Mouse (Mus musculus) limb, embryonic 11.5 days (tissue): ENCODE data around the gene Wdr43. TPM values are rescaled to one million over a fixed set of nuclear protein-coding genes. Genes with fewer than 3 reads are reported as not detected.
"Not testable (repeated sequence)": the region's sequence is repeated elsewhere in the genome, so short reads cannot be mapped to it uniquely, and the experiment has no call there.

Source experiments
- ATAC-seq: fragments of 200-750 bp; cut with Nextera tagmentation; 2 replicates; pipeline ENCODE4 v1.8.0; 2017; ENCODE audit warnings: low read depth; ENCODE audit not compliant: insufficient number of reproducible peaks, low FRiP score, low TSS enrichment
- DNase-seq: peaks from one replicate; pipeline ENCODE4 v3.0.0-alpha.2; 2015; ENCODE audit warnings: low spot score
- H3K27ac ChIP-seq: fragments of 300-500 bp; sonication (generic); replicated peaks from 2 replicates; pipeline ENCODE4 v1.5.1; 2014; ENCODE audit warnings: low read depth, mild to moderate bottlenecking, low read length
- H3K27me3 ChIP-seq: fragments of 300-500 bp; sonication (generic); 2 replicates; pipeline ENCODE4 v1.6.1; 2014; ENCODE audit warnings: mild to moderate bottlenecking, low read length, mixed read lengths; ENCODE audit not compliant: control insufficient read depth, insufficient read depth
- H3K36me3 ChIP-seq: fragments of 300-500 bp; sonication (generic); 2 replicates; pipeline ENCODE4 v1.6.1; 2014; ENCODE audit warnings: mild to moderate bottlenecking, low read length, moderate library complexity, mixed read lengths; ENCODE audit not compliant: control insufficient read depth, insufficient read depth
- H3K4me1 ChIP-seq: fragments of 300-500 bp; sonication (generic); 2 replicates; pipeline ENCODE4 v1.6.1; 2014; ENCODE audit warnings: low read length, mixed read lengths; ENCODE audit not compliant: control insufficient read depth, insufficient read depth
- H3K4me2 ChIP-seq: fragments of 300-500 bp; sonication (generic); 2 replicates; pipeline ENCODE4 v1.6.1; 2014; ENCODE audit warnings: low read depth, mild to moderate bottlenecking, moderate library complexity; ENCODE audit not compliant: severe bottlenecking
- H3K4me3 ChIP-seq: fragments of 300-500 bp; sonication (generic); 2 replicates; pipeline ENCODE4 v1.5.1; 2014; ENCODE audit warnings: low read depth, low read length
- H3K9ac ChIP-seq: fragments of 300-500 bp; sonication (generic); 2 replicates; pipeline ENCODE4 v1.6.1; 2014; ENCODE audit warnings: mild to moderate bottlenecking, low read length
- H3K9me3 ChIP-seq: fragments of 300-500 bp; sonication (generic); 2 replicates; pipeline ENCODE4 v1.6.1; 2016; ENCODE audit warnings: low read length; ENCODE audit not compliant: control insufficient read depth
- WGBS: fragments of 180-500 bp; shearing (Covaris S2); extraction: QIAGEN DNeasy Blood & Tissue Kit; methylation state at CpG from one replicate; pipeline ENCODE4 v1.1.7; 2014; 5-methylcytosine and 5-hydroxymethylcytosine counted together
- polyA plus RNA-seq: library from polyadenylated mRNA; unstranded; fragments of >200 nt; fragmentation: Nextera tagmentation; extraction: Ambion mirVana; gene quantifications from 2 replicates; pipeline ENCODE4 v1.2.1, GENCODE M21; 2014

The Wdr43 gene
- polyA plus RNA-seq, 1 experiment from 2014 or later = 104 TPM

DNA sequence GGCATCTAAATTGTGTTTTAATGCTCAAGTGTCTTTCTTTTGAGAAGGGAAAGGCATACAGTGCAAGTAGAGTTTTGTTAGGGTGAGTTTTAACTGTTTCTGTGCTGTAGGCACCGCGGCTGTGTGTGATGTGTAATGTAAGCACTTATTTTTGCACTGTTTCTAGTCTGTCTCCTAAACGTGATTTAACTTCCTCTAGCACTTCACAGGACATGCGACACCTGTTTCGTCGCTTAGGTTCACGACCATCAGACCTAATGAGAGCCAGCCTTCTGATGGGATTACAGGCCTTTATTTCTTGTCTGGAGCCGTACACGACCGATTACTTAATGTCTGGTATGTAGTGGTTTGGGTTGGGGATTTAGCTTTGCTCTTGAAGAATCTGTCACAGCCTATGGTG, 16.1 kb downstream of the Wdr43 start:
- Histone ChIP-seq H3K9ac (no peak overlapping the region), H3K9me3 (no peaks in the 10 kb centered on the region), H3K27me3 (no peaks in the 10 kb centered on the region), H3K4me3 (no peak overlapping the region), H3K36me3 (peaks cover 19% of the 10 kb centered on the region), H3K27ac (no peak overlapping the region), H3K4me1 (no peaks in the 10 kb centered on the region), H3K4me2 (no peak overlapping the region)
- WGBS = 73% methylated on average over 10 of the region's 10 CpGs
- DNase-seq (no peak), ATAC-seq (no peak)

DNA sequence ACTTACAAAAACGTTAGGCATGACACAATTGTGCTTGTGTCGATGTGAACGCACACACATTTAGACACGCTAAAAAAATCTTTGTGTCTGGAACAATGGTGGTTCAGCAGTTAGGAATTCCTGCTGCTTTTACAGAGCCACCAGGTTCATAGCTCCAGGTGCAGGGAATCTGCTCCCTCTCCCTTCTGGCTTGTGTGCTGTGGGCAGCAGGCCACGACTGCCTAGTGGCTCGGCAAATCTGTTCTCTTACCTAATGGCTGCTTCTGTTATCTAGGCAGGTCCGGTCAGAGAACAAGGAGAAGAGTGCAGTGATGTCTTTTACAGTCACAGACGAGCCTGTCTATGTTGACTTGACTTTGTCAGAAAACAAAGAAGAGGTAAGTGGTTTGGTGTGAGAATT, 17.7 kb downstream of the Wdr43 start:
- H3K4me3 ChIP-seq = no peak overlapping the region
- H3K9ac ChIP-seq = no peak overlapping the region
- ATAC-seq (no peak), DNase-seq (no peak)
- 88% methylated on average over 8 of the region's 8 CpGs for WGBS
- peaks cover 18% of the 10 kb centered on the region for H3K36me3 ChIP-seq
- H3K27me3 ChIP-seq = no peaks in the 10 kb centered on the region
- H3K9me3 ChIP-seq = no peaks in the 10 kb centered on the region
- H3K4me2 ChIP-seq = no peak overlapping the region
- no peak overlapping the region for H3K27ac ChIP-seq
- H3K4me1 ChIP-seq = no peaks in the 10 kb centered on the region

DNA sequence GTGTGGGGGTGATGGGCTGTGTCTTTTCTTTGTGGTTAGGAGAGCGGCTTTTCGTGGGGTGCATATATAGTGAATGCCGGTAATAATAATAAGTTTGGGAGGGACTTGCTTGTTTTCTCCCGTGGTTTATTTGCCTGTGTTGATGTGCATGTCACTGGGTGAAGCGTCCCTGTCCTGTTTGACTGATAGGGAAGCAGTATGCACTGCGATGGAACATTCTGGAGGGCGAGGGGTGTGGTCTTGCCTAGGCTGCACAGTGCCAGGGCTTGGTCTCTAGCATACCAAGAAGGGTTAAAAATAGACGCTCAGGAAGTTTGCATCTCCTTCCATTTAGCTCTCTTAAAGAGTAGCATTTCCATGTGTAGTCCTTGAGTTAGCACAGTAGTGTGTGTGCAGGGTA, 21.1 kb downstream of the Wdr43 start:
- no peak overlapping the region for H3K27ac ChIP-seq
- H3K36me3 ChIP-seq = peaks cover 24% of the 10 kb centered on the region
- H3K9ac ChIP-seq = no peak overlapping the region
- ATAC-seq (no peak), DNase-seq (no peak)
- H3K4me1 ChIP-seq = no peaks in the 10 kb centered on the region
- WGBS = 96% methylated on average over 8 of the region's 8 CpGs
- H3K4me2 ChIP-seq = no peak overlapping the region
- H3K4me3 ChIP-seq = no peak overlapping the region
- H3K9me3 ChIP-seq = no peaks in the 10 kb centered on the region
- H3K27me3 ChIP-seq = no peaks in the 10 kb centered on the region

DNA sequence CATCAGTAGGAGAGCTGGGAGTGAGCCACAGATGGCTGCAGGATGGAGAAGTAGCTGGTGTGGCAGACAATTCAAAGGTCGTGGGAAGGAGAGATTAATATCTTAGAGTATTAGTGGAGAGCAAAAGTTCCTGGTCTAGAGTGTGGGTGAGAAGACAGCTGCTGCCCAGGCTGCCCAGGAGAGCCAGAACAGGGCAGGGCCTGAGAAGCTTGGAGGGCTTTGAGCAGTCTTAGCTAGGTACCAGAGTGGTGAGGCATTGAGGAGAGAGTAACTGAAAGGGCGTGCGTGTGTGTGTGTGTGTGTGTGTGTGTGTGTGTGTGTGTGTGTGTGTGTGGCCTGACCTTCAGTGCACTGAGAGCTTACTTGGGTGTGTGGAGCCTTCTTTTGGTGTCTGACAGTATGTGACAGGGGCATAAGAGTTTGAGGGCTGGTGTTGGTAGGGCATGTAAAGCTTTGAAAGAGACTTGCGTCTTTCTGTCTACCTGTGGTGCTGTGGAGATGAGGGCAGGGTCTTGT, 22.1 kb downstream of the Wdr43 start:
- H3K4me1 ChIP-seq = no peaks in the 10 kb centered on the region
- no peaks in the 10 kb centered on the region for H3K9me3 ChIP-seq
- 87% methylated on average over 4 of the region's 4 CpGs for WGBS
- no peak overlapping the region for H3K4me3 ChIP-seq
- H3K27me3 ChIP-seq = no peaks in the 10 kb centered on the region
- DNase-seq (no peak), ATAC-seq (no peak)
- H3K4me2 ChIP-seq = no peak overlapping the region
- no peak overlapping the region for H3K9ac ChIP-seq
- peaks cover 24% of the 10 kb centered on the region for H3K36me3 ChIP-seq
- no peak overlapping the region for H3K27ac ChIP-seq

DNA sequence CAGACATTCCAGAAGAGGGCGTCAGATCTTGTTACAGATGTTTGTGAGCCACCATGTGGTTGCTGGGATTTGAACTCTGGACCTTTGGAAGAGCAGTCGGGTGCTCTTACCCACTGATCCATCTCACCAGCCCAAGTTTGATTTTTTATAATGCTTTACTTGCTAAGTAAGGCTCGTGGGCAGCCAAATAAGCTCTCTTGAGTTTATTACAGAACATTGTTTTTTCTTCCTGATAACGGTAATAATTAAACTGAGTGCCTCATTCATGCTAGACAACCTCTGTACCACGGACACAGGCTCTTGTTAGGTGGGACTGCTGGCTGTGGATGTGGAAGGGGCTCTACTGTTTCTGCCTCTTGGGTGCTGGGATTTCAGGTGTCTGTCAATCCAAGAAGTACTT, 23.4 kb downstream of the Wdr43 start:
- WGBS = 83% methylated on average over 5 of the region's 5 CpGs
- H3K27ac ChIP-seq, H3K4me3 ChIP-seq, ATAC-seq, H3K9me3 ChIP-seq, H3K4me2 ChIP-seq, DNase-seq, H3K9ac ChIP-seq, H3K4me1 ChIP-seq, H3K27me3 ChIP-seq: not testable (repeated sequence)
- H3K36me3 ChIP-seq = peaks cover 18% of the 10 kb centered on the region

DNA sequence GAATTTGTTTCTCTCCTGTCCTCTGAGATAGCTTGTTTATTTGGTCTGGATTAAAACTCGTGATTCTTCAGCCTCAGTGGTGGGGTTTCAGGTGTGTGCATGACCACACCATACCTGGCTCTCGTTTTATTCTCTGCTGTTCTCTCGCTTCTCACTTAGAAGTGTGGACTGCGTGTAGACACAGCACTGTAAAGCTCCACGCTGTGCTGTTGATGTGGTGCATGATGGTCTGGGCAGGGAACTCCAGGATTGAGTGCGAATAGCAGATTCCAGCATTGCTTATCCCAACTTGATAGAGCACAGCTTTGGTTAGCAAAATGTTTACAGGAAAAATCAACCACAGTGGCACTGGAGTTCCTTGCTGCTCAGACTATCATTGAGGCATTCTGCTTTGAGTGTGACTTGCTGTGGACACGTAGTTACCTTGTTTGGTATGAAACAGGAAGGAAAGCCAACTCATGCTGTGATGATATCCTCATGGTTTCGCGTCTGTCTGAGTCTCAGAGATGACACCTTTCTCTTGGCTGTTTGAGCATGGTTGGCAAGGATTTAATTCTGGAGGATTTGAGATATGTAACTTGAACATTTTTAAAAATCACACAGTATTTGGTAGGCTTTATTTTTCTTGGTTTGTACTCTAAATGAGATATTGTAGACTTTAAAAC, 24.9 kb downstream of the Wdr43 start:
- no peak overlapping the region for H3K27ac ChIP-seq
- WGBS = 93% methylated on average over 9 of the region's 9 CpGs
- no peaks in the 10 kb centered on the region for H3K27me3 ChIP-seq
- ATAC-seq = no peak
- H3K36me3 ChIP-seq = peaks cover 15% of the 10 kb centered on the region
- H3K9me3 ChIP-seq = no peaks in the 10 kb centered on the region
- H3K9ac ChIP-seq = no peak overlapping the region
- no peak overlapping the region for H3K4me3 ChIP-seq
- DNase-seq = no peak
- H3K4me2 ChIP-seq = no peak overlapping the region
- no peaks in the 10 kb centered on the region for H3K4me1 ChIP-seq

DNA sequence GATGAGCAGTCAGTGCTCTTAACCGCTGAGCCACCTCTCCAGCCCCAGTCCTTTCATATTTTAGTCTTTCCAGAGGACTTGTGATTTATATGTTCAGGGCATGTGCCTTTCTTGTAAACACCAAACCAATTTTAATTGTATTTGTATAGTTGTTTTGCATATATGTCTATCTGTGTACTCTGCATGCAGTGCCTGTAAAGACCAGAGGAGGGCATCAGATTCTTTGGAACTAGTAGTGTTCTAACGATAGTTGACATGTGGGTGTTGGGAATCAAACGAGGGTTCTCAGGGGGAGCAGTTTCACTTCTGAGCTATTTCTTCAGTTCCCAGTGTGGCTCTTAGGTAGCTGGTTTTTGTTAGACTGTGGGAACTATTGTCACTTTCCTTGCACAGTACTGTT, 26.5 kb downstream of the Wdr43 start:
- WGBS = 87% methylated on average over 3 of the region's 3 CpGs
- Histone ChIP-seq H3K27me3 (no peaks in the 10 kb centered on the region), H3K9ac (no peak overlapping the region), H3K4me2 (no peak overlapping the region), H3K27ac (no peak overlapping the region), H3K4me3 (no peak overlapping the region), H3K9me3 (no peaks in the 10 kb centered on the region), H3K4me1 (no peaks in the 10 kb centered on the region), H3K36me3 (peaks cover 13% of the 10 kb centered on the region; the same call in 1 of the 2 replicates)
- ATAC-seq = no peak
- DNase-seq = no peak

DNA sequence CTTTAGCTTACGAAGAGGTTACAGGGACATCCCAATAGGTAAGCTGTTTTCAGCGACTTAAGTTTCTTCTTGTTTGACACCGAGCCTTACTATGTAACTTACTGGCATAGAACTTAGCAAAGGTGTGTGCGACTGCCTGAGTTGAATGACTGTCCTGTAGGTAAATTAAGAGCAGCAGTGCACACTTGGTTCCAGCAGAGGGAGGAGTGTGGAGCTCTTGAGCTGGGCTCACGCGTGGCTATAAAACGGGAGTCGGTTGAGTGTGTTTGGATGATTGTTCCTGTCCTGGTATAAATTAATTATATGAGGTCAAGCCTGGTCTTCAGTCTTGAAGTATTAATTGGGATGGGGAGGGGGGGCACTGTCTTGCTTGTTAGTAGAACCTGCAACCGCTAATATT, 34.3 kb downstream of the Wdr43 start:
- Histone ChIP-seq H3K4me3 (no peak overlapping the region), H3K27me3 (no peaks in the 10 kb centered on the region), H3K9ac (no peak overlapping the region), H3K27ac (no peak overlapping the region), H3K4me2 (no peak overlapping the region), H3K4me1 (no peaks in the 10 kb centered on the region), H3K9me3 (no peaks in the 10 kb centered on the region), H3K36me3 (peaks cover 22% of the 10 kb centered on the region)
- ATAC-seq (no peak), DNase-seq (no peak)
- WGBS = 91% methylated on average over 9 of the region's 9 CpGs

DNA sequence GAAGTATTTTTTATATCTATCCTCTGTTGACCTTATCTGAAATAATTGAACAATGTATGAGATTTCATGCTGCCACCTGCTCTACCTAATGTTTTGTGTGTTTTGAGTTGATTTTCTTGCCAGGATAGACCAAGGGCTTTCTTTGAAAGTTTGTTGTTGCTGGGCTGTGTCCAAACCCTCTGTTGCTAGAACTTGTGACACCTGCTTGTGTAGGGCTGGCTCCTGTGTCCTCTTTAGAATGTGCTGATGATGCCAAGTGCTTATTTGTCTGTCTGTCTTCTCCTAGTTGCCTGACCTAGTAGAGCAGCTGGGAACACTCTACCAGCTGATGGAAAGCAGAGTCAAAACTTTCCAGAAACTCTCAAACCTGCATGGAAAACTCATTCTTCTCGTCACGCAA, 36.8 kb downstream of the Wdr43 start:
- H3K36me3 ChIP-seq = peaks cover 22% of the 10 kb centered on the region
- no peak overlapping the region for H3K4me2 ChIP-seq
- no peaks in the 10 kb centered on the region for H3K9me3 ChIP-seq
- no peaks in the 10 kb centered on the region for H3K27me3 ChIP-seq
- no peak for ATAC-seq
- no peak for DNase-seq
- 96% methylated on average over 2 of the region's 2 CpGs for WGBS
- no peak overlapping the region for H3K9ac ChIP-seq
- H3K4me3 ChIP-seq = no peak overlapping the region
- H3K27ac ChIP-seq = no peak overlapping the region
- no peaks in the 10 kb centered on the region for H3K4me1 ChIP-seq
